Mouse (Mus musculus) spleen, adult 2 months (tissue): ENCODE data around the gene P4hb. TPM values are rescaled to one million over a fixed set of nuclear protein-coding genes. Genes with fewer than 3 reads are reported as not detected.

Experiments
- DNase-seq, 2 experiments: peaks; one replicate each; pipeline versions ENCODE4 v3.0.0 to v3.0.0-alpha.2; 2012 to 2021; ENCODE audit warnings: low spot score in 2 of 2, low read depth in 1 of 2
- H3K27ac ChIP-seq: fragments of 200-500 bp; 2 replicates; pipeline ENCODE4 v1.5.1; 2012; ENCODE audit warnings: low read length, inconsistent platforms; ENCODE audit not compliant: insufficient read depth
- H3K27me3 ChIP-seq: fragments of 200-500 bp; 2 replicates; pipeline ENCODE4 v1.6.1; 2012; ENCODE audit warnings: mild to moderate bottlenecking, moderate library complexity, low read length, inconsistent platforms; ENCODE audit not compliant: control insufficient read depth, insufficient read depth
- H3K36me3 ChIP-seq: fragments of 200-500 bp; 2 replicates; pipeline ENCODE4 v1.6.1; 2012; ENCODE audit warnings: mild to moderate bottlenecking, low read length, inconsistent platforms; ENCODE audit not compliant: control insufficient read depth, insufficient read depth
- H3K4me1 ChIP-seq: fragments of 200-500 bp; 2 replicates; pipeline ENCODE4 v1.6.1; 2011; ENCODE audit warnings: inconsistent platforms; ENCODE audit not compliant: control insufficient read depth, insufficient read depth, insufficient read length
- H3K4me3 ChIP-seq: fragments of 200-500 bp; 2 replicates; pipeline ENCODE4 v1.5.1; 2011; ENCODE audit warnings: mild to moderate bottlenecking, inconsistent platforms; ENCODE audit not compliant: insufficient read depth, insufficient read length; ENCODE audit errors: extremely low read depth
- CTCF ChIP-seq: fragments of 200-500 bp; IDR thresholded peaks from 2 replicates; pipeline ENCODE4 v1.5.1; 2011; ENCODE audit warnings: mild to moderate bottlenecking, inconsistent platforms; ENCODE audit not compliant: insufficient read depth, insufficient read length, insufficient replicate concordance; ENCODE audit errors: extremely low read depth
- POLR2A ChIP-seq: fragments of 200-500 bp; IDR thresholded peaks from 2 replicates; pipeline ENCODE4 v1.6.1; 2011; ENCODE audit warnings: low read depth, low read length, inconsistent platforms
- WGBS: fragments of 180-500 bp; shearing (Covaris S2); methylation state at CpG from one replicate; pipeline ENCODE4 v1.1.7; 2018; 5-methylcytosine and 5-hydroxymethylcytosine counted together
- polyA plus RNA-seq: library from polyadenylated mRNA; depleted of rRNA; stranded (reverse); fragments of >200 nt; gene quantifications from 2 replicates; pipeline ENCODE4 v1.2.3, GENCODE M21; 2012

Gene P4hb
- polyA plus RNA-seq, 1 experiment, result 79.2 TPM

- peak overlapping the region; percentile 94 for H3K27ac ChIP-seq
- H3K36me3 ChIP-seq, result peaks cover 20% of the 10 kb centered on the region
Measured at GRCm38 (mm10) chr11:120580871-120581331, 7.8 kb upstream of the P4hb start.

GRCm38 (mm10) chr11:120580190-120580589 is 7.1 kb upstream of the P4hb start:
- Histone ChIP-seq H3K27ac (peak overlapping the region; percentile 94), H3K4me1 (peaks cover 17% of the 10 kb centered on the region; the same call in 1 of the 2 replicates), H3K4me3 (peak overlapping the region; percentile 91), H3K27me3 (no peaks in the 10 kb centered on the region), H3K36me3 (peaks cover 20% of the 10 kb centered on the region)
- TF ChIP-seq POLR2A, result no peak
- TF ChIP-seq CTCF, result no peak
- DNase-seq, result peak in 1 of 2 experiments; percentile 34
- WGBS, result 40% methylated on average over 7 of the region's 7 CpGs

More at GRCm38 (mm10) chr11:120580871-120581331, 7.8 kb upstream of the P4hb start:
- under 1% methylated on average over 44 of the region's 44 CpGs for WGBS
- Histone ChIP-seq H3K4me3 (peak overlapping the region; percentile 91), H3K27me3 (no peaks in the 10 kb centered on the region), H3K4me1 (peaks cover 17% of the 10 kb centered on the region; the same call in 1 of the 2 replicates)
- DNase-seq, result peak in 1 of 2 experiments; percentile 37
- TF ChIP-seq POLR2A (no peak), CTCF (no peak)

GRCm38 (mm10) chr11:120579316-120580107 is 6.5 kb upstream of the P4hb start:
- 65% methylated on average over 15 of the region's 15 CpGs for WGBS
- peak; percentile 58 to 73 for DNase-seq
- Histone ChIP-seq H3K4me3 (peak overlapping the region; percentile 27; the same call in 1 of the 2 replicates), H3K27ac (peak overlapping the region; percentile 94; the same call in 1 of the 2 replicates), H3K27me3 (no peaks in the 10 kb centered on the region), H3K36me3 (peaks cover 20% of the 10 kb centered on the region), H3K4me1 (peaks cover 17% of the 10 kb centered on the region; the same call in 1 of the 2 replicates)
- no peak for TF ChIP-seq POLR2A
- peak; percentile 75; the same call in 1 of the 2 replicates for TF ChIP-seq CTCF

GRCm38 (mm10) chr11:120578694-120579243 is 5.7 kb upstream of the P4hb start:
- 93% methylated on average over 11 of the region's 11 CpGs for WGBS
- no peak overlapping the region for H3K27ac ChIP-seq
- TF ChIP-seq POLR2A (no peak), CTCF (no peak)
- H3K36me3 ChIP-seq, result peaks cover 20% of the 10 kb centered on the region
- peak in 1 of 2 experiments; percentile 23 for DNase-seq
- peaks cover 17% of the 10 kb centered on the region; the same call in 1 of the 2 replicates for H3K4me1 ChIP-seq
- H3K27me3 ChIP-seq, result no peaks in the 10 kb centered on the region
- H3K4me3 ChIP-seq, result no peak overlapping the region

GRCm38 (mm10) chr11:120578024-120578693 is 5.1 kb upstream of the P4hb start:
- TF ChIP-seq POLR2A (no peak), CTCF (no peak)
- Histone ChIP-seq H3K36me3 (peaks cover 20% of the 10 kb centered on the region), H3K27ac (no peak overlapping the region), H3K27me3 (no peaks in the 10 kb centered on the region), H3K4me1 (peaks cover 17% of the 10 kb centered on the region; the same call in 1 of the 2 replicates), H3K4me3 (no peak overlapping the region)
- 82% methylated on average over 10 of the region's 10 CpGs for WGBS
- DNase-seq, result no peak

GRCm38 (mm10) chr11:120577211-120578023 is 4.4 kb upstream of the P4hb start:
- WGBS, result 65% methylated on average over 7 of the region's 7 CpGs

More at GRCm38 (mm10) chr11:120577211-120578023, 4.4 kb upstream of the P4hb start:
- no peak for TF ChIP-seq CTCF
- no peak for TF ChIP-seq POLR2A
- DNase-seq, result peak in 1 of 2 experiments; percentile 39
- Histone ChIP-seq H3K36me3 (peaks cover 20% of the 10 kb centered on the region), H3K27ac (no peak overlapping the region), H3K4me1 (peaks cover 15% of the 10 kb centered on the region; the same call in 1 of the 2 replicates), H3K27me3 (no peaks in the 10 kb centered on the region), H3K4me3 (no peak overlapping the region)
